17 mouse cellular contexts compared by ENCODE assay signal in the genomic region with DNA sequence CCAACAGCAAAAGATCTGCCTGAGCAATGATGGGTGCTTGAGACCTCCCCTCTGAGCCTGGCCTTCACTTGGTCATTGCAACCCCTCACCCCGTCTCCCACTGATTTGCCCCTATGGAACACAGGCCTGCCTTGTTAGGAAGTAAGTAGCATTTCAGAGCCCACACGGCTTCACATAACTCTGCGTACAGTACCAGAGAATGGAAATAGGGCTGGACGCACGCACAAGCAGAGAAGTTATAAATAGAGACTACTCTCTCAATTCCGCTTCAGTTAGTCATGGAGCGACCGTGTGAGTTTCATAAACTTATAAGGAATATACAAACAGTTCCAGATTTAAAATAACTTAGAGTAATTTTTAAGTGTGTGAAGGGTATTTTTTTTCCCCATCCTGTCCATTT.
DNase-seq lines count a peak whose midpoint lies in the region; ATAC-seq lines count a peak whose summit lies in the region.
"Had no signal": no experiment of that assay in that cellular context is flagged by ENCODE, and none has a peak within 500 bp of the region (broad histone marks: within the 10 kb centered on the region; RNA-seq: fewer than 3 reads in every experiment).

No protein-coding gene starts in this region.

- no peaks in the 10 kb centered on the region for H3K36me3 ChIP-seq in heart, embryonic 11.5 days (ENCODE audit: control insufficient read depth, insufficient read depth, low read length)
- no peaks in the 10 kb centered on the region for H3K36me3 ChIP-seq in lung, embryonic 16.5 days (ENCODE audit: control insufficient read depth, insufficient read depth, low read length)
- no peaks in the 10 kb centered on the region for H3K36me3 ChIP-seq in limb, embryonic 12.5 days
- H3K36me3 ChIP-seq: embryonic facial prominence, embryonic 12.5 days; forebrain, embryonic 12.5 days; neural tube, embryonic 12.5 days had no signal

- no peak overlapping the region for H3K4me3 ChIP-seq in heart, embryonic 11.5 days (ENCODE audit: low read depth, low read length)
- H3K4me3 ChIP-seq in lung, embryonic 16.5 days (ENCODE audit: low read length), result no peak overlapping the region
- no peak overlapping the region for H3K4me3 ChIP-seq in limb, embryonic 12.5 days (replicated peaks)
- H3K4me3 ChIP-seq: embryonic facial prominence, embryonic 12.5 days; forebrain, embryonic 12.5 days; neural tube, embryonic 12.5 days had no signal

- peak overlapping the region; percentile 60; the same call in 1 of the 2 replicates for H3K9ac ChIP-seq in heart, embryonic 11.5 days (ENCODE audit: low read depth, low read length)
- H3K9ac ChIP-seq in lung, embryonic 16.5 days (ENCODE audit: low read length), result no peak overlapping the region
- H3K9ac ChIP-seq in limb, embryonic 12.5 days (replicated peaks), result no peak overlapping the region
- H3K9ac ChIP-seq: embryonic facial prominence, embryonic 12.5 days; forebrain, embryonic 12.5 days; neural tube, embryonic 12.5 days had no signal

- 49% methylated on average over 8 of the region's 8 CpGs for WGBS in heart, embryonic 11.5 days (ENCODE audit: insufficient replicate concordance)
- 65% methylated on average over 8 of the region's 8 CpGs for WGBS in lung, embryonic 16.5 days
- 80% methylated on average over 8 of the region's 8 CpGs for WGBS in limb, embryonic 12.5 days

- H3K27ac ChIP-seq in heart, embryonic 11.5 days (ENCODE audit: low read depth, low read length), result peak overlapping the region; percentile 76
- peak overlapping the region; percentile 44 for H3K27ac ChIP-seq in lung, embryonic 16.5 days (ENCODE audit: low read length)
- H3K27ac ChIP-seq in limb, embryonic 12.5 days, result peak overlapping the region; percentile 30; the same call in 1 of the 2 replicates
- H3K27ac ChIP-seq: embryonic facial prominence, embryonic 12.5 days; forebrain, embryonic 12.5 days; neural tube, embryonic 12.5 days had no signal

- H3K4me1 ChIP-seq in heart, embryonic 11.5 days (ENCODE audit: control insufficient read depth, insufficient read depth, low read length), result peaks cover 58% of the 10 kb centered on the region
- peaks cover 30% of the 10 kb centered on the region for H3K4me1 ChIP-seq in lung, embryonic 16.5 days (replicated peaks; ENCODE audit: control insufficient read depth, insufficient read depth, low read length)
- peaks cover 75% of the 10 kb centered on the region for H3K4me1 ChIP-seq in limb, embryonic 12.5 days (replicated peaks)

- DNase-seq in heart, postnatal 36 days, result no peak
- DNase-seq in lung, postnatal 4 days, result no peak
- no peak for DNase-seq in cerebellum, postnatal 4 days (ENCODE audit: low spot score in 2 of 2)
- DNase-seq in adrenal gland, postnatal 25 days, result no peak
- no peak for DNase-seq in spleen, postnatal 10 days (ENCODE audit: low spot score in 2 of 2)
- DNase-seq: adrenal gland, postnatal 14 days; cerebellum, postnatal 25 days; kidney, adult 18-20 months; kidney, postnatal 4 days; lung, postnatal 14 days; midbrain, embryonic 14.5 days had no signal

- intact Hi-C loops in heart, postnatal 36 days (cut with DNase I), result no loop called here

- ATAC-seq in heart, embryonic 11.5 days (replicated peaks; ENCODE audit: insufficient number of reproducible peaks, low FRiP score, low TSS enrichment), result 0 out of 2 replicates have a peak, but pooled peaks have one; percentile 37
- ATAC-seq in lung, embryonic 16.5 days (ENCODE audit: low read depth), result peak; percentile 61; the same call in 1 of the 2 replicates
- ATAC-seq in limb, embryonic 12.5 days (ENCODE audit: insufficient number of reproducible peaks, insufficient read depth, low FRiP score, low TSS enrichment, low read depth), result no peak

- no peaks in the 10 kb centered on the region for H3K27me3 ChIP-seq in heart, embryonic 11.5 days (ENCODE audit: control insufficient read depth, insufficient read depth, low read length)
- H3K27me3 ChIP-seq in lung, embryonic 16.5 days (ENCODE audit: control insufficient read depth, insufficient read depth, low read depth, low read length), result no peaks in the 10 kb centered on the region
- H3K27me3 ChIP-seq in limb, embryonic 12.5 days, result no peaks in the 10 kb centered on the region
- H3K27me3 ChIP-seq: embryonic facial prominence, embryonic 12.5 days; forebrain, embryonic 12.5 days; neural tube, embryonic 12.5 days had no signal

- no peaks in the 10 kb centered on the region for H3K9me3 ChIP-seq in heart, embryonic 11.5 days (replicated peaks; ENCODE audit: control insufficient read depth, low read length)
- H3K9me3 ChIP-seq in lung, embryonic 16.5 days (ENCODE audit: control insufficient read depth, low read length), result no peaks in the 10 kb centered on the region
- H3K9me3 ChIP-seq in limb, embryonic 12.5 days, result no peaks in the 10 kb centered on the region
- H3K9me3 ChIP-seq: embryonic facial prominence, embryonic 12.5 days; forebrain, embryonic 12.5 days; neural tube, embryonic 12.5 days had no signal

- no peak overlapping the region; the same call in 1 of the 2 replicates for H3K4me2 ChIP-seq in heart, embryonic 11.5 days
- H3K4me2 ChIP-seq in lung, embryonic 16.5 days (ENCODE audit: low read depth, low read length), result no peak overlapping the region
- H3K4me2 ChIP-seq in limb, embryonic 12.5 days, result no peak overlapping the region
- H3K4me2 ChIP-seq: embryonic facial prominence, embryonic 12.5 days; forebrain, embryonic 12.5 days; neural tube, embryonic 12.5 days had no signal
